Mouse (Mus musculus) erythroblast, adult 5-6 weeks (primary cell): ENCODE measurements around the gene Gpc5. TPM values are rescaled to one million over a fixed set of nuclear protein-coding genes. Genes with fewer than 3 reads are reported as not detected.

Source experiments
- ATAC-seq: replicated peaks from 2 replicates; pipeline ENCODE4 v1.8.0; 2016; ENCODE audit warnings: moderate number of reproducible peaks, mild to moderate bottlenecking, moderate TSS enrichment, inconsistent platforms; ENCODE audit not compliant: poor library complexity, low FRiP score, severe bottlenecking
- total RNA-seq, 2 experiments: library from RNA; stranded (forward) in 1 of 2; stranded (reverse) in 1 of 2; fragments of 150-400 nt in 1 of 2; fragments of 200-764, 138-1000 nt in 1 of 2; gene quantifications; 2 replicates each; pipeline versions ENCODE4 v1.2.3 to v1.2.4; 2015 to 2017; ENCODE audit warnings: low replicate concordance in 2 of 2

The Gpc5 gene
- total RNA-seq, 2 experiments from 2014 or later = not detected

DNA sequence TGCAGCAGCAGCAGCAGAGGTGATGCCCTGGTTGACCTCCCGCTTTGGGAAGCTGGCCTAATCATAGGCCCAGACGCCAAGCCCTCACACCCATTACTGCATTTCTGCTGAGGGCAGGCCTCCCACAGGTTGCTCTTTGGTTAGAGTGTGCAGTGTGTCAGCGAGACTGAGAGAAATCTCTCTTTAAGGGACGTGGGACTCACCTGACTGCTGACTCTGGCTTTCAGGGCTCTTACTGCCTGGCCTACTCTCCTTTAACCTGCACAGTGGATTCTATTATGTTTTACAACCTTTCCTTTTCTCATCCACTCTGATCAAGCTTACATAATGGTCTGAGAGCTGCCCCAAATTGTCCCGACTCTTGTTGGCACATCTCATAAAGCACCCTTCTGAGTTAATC is 234.4 kb downstream of the Gpc5 start:
- no peak for ATAC-seq

DNA sequence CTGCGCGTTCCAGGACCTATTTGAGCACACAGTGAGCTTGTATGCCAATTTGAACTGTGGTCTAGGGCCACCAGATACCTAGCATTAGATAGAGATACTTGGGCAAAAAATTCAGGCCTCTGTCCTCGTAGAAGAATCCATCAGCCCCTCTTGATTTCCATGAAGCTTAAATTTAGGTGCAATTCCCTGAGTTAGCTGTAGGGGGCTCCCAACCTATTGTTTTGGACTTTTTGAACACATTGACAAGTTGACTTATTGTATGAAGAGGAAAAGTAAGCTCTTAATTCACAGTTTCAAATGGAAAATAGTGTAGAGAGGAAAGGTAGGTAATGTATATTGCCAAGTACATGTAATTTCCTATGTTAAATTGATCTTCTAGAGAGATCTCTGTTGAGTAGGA is 247.1 kb downstream of the Gpc5 start:
- no peak for ATAC-seq

DNA sequence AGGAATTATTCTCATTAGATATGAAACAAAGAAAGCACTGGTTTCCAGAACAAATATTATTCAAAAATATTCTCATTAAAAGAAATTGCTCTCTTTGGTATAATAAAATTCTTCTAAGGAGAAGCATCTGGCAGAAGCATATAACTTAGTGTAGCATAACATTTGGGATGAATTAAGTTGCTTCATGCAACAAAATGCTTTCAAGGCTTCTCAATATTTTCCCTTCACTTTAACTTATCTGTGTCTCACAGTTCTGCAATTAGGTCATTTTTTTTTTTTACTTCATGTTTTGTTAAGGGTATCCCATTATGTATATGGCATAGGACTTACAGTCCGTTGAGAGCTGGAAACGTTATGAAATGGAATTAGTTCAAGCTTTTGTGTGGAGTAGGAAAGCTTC is 250.6 kb downstream of the Gpc5 start:
- ATAC-seq = no peak

DNA sequence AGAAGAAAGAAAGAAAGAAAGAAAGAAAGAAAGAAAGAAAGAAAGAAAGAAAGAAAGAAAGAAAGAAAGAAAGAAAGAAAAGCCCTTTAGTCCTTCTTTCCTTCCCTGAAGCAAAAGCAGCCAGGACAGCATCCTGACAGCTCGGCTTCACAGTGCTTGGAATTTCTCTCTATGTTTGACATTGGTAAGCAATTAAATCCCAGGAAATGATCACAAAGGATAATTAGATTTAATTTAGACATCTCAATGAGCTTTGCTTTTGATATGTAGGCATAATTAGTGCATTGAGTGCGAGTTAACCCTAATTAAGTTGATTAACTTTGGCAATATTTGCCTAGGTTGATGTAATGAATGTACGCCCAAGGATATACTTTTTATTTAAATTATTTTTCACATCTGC is 257.4 kb downstream of the Gpc5 start:
- ATAC-seq = no peak

DNA sequence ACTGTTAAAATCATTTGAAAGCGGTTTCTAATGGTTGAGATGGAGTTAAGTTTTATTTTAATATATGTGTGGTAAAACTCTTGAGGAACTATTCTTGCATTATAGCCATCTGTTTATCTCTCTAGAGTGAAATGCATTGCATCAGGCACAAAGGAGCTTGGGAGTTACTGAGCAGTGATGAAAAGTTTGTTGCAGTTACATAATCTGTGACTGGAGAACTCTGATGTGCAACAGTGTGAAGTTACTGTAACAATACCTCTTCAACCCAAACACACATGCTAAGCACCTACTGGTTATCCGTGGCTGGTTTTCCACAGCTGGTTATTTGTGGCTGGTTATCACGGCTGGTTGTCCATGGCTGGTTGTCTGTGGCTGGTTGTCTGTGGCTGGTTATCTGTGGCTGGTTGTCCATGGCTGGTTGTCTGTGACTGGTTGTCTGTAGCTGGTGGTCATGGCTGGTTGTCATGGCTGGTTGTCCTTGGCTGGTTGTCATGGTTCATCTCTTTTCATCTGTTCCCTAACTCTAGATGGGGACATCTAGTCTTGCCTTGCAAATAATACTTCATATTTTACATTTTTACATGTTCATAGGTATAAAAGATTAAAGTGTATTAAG is 273.4 kb downstream of the Gpc5 start:
- no peak for ATAC-seq

DNA sequence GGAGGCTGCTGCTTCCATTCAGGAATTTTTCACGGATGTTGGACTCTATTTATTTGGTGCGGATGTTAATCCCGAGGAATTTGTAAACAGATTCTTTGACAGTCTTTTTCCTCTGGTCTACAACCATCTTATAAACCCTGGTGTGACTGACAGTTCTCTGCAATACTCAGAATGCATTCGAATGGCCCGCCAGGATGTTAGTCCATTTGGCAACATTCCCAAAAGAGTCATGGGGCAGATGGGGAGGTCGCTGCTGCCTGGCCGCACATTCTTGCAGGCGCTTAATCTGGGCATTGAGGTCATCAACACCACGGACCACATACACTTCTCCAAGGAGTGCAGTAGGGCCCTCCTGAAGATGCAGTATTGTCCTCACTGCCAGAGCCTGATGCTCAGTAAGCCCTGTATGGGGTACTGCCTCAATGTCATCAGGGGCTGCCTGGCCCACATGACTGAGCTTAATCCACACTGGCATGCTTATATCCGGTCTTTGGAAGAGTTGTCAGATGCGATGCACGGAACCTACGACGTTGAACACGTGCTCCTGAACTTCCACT is 277.7 kb downstream of the Gpc5 start:
- ATAC-seq = no peak

DNA sequence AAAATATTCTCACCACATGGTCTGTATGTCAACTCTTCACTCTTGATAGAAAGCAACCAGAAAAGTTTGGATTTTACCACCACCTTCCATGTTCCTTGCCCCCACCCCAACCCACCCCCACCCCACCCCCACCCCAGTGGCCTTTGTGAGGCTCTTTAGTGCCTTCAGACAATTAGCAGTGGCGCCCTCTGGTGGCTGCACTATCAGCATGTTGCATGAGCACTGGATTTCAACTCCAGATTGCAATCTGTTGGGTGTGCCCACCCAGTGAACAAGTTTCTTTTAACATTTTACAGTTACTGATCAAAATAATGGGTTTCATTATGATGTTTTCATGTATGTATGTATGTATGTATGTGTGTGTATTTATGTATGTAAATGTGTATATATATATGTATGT is 279.1 kb downstream of the Gpc5 start:
- no peak for ATAC-seq

DNA sequence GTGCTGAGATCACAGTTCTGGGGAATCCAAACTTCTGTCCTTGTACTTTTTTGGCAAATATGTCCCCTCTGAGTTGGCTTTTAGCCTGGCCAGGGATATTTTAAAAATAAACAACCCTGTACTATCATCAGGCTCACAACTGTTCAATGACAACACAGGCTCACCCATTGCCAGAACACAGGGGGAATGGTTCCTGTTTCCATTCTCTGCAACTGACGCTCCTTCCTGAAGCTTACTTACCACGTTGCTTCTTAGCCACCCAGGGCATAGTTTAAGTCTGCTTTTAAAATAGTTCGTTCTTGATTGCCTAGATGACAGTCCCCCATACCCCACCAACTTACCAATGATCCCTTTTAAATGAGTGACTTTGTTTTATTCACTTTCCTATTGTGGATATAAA is 299.8 kb downstream of the Gpc5 start:
- no peak for ATAC-seq

DNA sequence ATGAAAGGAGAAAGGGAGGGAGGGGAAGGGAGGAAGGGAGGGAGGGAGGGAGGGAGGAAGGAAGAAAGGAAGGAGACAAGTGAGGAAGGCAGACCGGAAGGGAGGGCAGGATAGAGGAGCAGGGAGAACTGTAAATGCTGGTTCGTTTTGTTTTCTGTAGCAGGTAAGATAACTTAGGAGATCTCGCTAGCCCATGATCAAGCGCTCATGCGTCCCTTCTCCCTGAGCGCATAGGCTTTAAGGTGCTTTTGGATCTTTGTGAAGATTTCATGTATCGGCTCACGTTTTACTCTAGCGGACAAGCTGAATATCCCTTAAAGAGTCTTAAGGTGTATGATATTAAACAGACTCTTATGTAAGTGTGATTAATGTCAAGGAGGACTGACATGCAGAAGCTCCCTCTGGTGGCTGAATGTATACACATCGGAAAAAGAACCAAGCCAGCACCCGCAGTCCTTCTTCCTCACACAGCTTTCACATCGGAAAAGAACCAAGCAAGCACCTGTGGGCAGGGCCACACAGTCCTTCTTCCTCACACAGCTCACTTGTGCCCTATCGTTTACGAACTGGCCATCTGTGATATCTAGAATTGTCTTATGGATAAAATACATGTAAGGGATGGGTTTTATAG is 301.0 kb downstream of the Gpc5 start:
- ATAC-seq = no peak

DNA sequence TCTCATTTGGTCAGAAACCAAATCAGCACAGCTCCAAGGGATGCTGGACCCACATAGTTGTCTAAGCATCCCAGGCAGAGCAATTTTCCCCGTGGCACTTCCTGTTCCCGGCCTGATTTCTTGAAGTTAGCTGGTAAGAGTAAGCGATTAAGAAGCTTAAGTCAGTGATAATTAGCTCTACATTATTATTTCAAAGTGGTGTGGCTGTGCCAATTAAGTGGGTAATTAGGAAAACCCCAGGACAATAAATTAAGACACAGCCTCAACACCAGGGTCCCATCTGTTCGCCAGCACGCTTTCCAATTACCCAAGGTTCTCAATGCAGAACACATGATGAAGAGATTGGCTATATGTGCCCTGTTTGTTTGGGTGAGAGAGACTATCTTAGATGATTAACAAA is 314.6 kb downstream of the Gpc5 start:
- no peak for ATAC-seq

DNA sequence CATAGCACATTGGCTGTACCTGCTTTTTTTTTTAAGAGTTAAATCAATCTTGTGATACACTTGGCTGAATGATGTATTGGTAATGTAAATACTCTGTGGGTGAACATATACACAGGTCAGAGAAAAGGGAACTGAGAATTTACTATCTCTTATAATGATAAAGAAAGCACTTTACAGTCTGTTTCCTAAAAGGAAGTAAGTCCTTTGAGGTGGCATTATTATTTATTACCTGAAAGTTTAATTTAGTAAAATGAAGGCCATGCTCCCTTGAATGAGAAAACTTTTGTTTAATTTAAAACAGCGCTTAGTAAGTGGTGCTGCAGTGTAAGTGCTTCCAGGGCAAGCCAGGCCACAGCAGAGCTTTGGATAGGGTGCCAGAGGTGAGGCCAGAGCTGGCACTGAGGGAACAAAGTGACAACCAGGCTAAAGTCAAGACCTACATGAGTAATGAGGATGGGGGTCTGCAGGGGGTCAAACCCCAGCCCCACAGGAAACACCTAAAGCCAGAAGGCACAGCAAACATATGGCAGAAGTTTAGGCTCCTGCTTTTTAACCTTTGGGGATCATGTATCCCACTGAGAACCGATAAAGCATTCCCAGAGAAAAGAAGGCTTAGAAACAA is 315.4 kb downstream of the Gpc5 start:
- ATAC-seq = no peak

DNA sequence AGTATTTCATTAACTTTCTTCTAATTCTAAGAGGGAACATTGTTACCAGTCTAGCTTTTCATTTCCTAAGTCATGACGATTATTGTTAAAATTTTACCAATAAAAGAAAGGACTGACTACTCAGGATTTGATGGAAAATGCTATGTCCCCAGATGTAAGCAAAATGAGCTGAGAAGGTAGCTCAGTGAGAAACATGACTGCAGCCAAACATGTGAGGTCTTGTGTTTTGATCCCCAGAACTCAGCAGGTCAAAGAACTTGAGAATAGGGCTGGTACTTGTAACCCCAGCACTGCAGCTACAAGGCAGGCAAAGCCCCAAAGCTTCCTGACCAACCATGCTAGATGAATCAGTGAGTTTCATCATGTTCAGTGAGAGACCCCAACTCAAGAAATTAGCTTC is 318.9 kb downstream of the Gpc5 start:
- no peak for ATAC-seq

DNA sequence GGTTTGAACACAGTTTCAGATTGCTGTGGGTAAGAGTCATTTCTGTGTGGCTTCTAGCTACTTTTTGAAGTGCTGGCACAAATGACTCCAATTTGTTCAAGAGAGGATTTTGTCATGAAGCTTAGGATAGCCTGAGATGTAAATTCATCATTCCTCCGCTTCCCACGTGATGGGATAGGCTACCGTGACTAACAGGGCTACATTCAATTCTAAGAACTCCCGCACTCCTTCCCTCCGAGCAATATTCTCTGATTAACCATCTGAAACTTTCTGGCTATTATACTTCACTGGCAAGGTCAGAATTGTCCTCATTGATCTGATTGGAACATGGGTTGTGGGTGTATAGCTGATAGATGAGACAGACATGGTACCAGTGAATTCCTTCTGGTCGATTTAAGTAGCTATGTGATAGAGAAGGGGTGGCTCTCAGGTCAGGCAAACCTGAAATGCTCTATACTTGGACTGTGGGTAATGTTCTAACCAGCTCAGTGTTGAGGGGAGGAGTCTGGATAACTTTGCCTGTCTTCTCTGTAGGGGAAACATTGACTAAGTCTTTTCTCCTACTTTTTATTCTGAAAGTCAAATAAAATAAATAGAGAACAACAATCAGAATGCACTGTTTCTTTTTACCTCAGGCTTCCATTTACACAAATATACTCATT is 319.6 kb downstream of the Gpc5 start:
- ATAC-seq = no peak

DNA sequence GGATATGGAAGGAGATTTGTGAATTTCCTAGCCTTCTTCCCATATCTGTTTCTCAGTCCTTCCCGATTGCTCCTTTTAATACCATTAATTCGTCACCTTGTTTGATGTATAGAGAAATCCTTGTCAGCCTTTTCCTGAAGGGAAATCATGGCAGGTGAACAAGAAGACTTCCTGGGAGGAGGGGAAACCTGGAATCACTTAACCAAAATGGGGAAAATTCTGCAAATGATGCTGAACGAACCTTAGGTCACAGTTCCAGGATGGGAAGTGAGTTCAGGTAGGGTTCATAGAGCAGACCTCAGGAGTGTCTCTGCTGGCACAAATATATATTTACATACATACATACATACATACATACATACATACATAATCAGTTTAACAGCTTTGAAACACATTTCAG is 320.8 kb downstream of the Gpc5 start:
- ATAC-seq = no peak

DNA sequence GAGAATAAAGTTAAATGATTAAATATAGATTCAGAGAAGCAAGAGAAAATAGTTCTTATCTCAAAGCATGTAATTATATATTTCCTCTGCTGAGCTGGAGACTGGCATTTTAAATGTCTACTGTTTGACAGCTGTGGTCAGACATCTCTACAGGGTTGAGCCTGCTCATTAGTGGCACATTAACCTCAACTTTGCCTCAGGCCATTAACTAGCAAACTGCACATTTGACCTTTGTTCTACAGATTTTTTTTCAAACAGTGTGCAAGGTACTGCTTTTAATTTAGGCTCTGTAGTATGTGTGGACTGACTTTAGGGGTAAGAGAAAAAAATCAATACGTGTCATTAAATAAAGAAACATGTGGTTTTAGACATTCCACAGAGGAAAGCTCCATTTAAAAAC is 321.4 kb downstream of the Gpc5 start:
- ATAC-seq = no peak

DNA sequence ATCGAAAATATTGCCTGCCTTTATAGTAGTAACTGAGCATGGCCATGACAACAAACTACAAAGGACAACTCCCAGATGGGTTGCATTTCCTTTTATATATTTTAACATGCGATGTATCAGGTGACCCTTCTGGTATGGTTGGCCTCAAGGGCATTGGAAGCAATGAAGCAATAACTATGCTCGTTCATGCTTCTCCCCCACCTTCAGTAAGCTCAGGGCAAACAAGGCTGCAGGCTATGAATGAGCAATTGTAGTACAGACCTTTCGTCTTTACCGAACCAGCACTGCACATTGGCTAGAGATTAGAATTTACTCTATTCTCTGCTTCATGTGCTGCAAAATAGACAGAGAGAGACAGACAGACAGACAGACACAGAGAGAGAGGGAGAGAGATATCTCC is 322.5 kb downstream of the Gpc5 start:
- no peak for ATAC-seq

DNA sequence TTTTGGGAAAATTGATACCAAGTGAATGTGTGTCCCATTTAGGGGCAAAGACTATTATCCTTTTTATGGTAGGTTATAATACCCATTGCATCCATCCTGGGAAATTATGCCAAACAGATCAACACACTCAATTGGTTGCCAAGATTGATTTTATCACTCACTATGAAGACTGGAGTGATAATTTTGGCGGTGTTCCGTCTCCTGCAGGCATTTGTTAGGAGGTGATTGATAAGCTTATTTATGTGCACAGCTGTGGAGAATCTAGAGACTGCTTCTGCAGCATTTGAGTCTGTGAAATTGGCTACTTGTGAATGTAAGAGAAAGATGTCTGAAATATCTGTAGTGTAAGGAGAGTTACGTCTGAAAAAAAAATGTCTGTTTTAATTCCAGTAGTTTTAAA is 340.0 kb downstream of the Gpc5 start:
- no peak for ATAC-seq

DNA sequence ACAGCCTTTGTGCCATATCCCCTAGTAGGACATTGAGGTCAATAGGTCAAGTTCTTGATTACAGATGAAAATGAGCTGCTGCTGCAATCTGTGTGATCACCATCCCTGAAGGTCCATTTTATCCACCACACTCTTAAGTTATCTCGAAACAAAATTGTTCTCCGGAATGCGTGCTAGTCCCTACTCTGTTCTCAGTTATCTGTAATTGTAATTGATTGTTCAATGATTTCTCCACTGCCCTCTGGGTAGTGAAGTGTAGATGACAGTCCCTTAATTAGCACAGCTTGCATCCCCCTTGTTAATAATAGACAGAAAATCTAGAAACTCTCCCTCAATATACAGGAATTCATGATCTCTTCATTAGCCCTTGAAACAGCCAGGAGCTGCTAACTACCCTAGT is 340.4 kb downstream of the Gpc5 start:
- ATAC-seq = no peak

DNA sequence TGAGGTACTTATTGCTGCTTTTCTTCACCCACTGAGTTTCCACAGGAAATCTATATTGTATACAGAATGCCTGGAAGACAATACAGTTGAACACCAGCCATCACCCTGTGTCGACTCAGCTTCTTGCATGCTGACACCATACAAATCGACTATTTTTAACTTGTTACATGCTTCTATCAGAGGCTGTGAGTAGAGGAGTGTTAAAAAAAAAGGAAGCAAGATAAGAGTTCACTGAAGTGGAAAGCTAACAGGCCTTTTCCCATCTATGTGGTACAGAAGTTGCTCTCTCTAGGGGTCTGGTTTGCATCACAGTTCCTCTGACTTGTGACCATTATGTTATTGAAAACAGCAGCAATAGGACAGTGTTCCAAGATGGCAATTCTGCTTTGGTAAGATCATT is 344.6 kb downstream of the Gpc5 start:
- no peak for ATAC-seq

DNA sequence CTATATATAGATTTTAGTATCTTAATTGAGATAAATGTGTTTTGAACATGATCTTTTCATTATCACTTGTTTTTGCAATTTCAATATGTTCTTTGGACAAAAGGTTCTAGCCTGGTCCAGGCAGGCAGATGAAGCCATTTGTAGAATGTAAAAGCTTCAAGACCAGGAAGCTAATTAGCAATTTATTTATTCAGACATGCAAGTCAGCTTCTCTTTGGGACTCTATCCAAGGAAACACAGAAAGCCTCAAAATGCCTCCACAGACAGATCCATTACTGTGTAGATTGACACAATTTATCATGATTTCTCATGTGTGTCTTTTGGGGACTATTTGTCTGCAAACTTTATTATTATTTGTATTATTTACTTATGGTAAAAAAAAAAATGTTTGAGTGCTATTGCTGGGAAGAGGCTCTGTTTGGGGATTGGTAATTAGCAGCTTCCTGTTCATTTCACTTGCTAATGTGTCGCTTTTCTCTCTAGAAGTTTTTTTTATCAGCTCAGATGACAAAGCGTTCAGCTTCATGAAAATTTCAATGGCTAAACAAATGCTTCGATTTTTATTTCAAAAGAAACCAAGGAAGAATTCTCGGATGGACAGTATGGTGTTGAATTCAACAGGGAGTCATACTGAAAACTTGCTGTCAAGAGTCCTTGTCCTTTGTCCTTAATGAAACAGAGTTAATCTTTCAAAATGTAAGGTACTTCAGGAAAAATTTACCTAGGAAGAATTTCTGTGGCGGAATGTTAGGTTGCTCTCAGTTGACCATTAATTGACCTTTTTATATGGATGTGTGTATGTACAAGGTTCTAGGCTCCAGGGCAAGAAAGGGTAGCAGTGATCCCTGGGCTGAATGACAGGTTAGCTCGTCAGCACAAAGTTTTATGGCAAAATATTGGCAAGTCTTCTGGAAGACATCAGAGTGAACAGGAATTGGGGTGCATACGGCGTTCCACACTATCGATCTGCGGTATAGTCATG is 353.1 kb downstream of the Gpc5 start:
- ATAC-seq = no peak
